Mouse (Mus musculus) adrenal gland (tissue): Measurements from ENCODE around the gene Car15.

Source experiments
- intact Hi-C: fragments of 180-260 bp; cut with DNase I; formaldehyde crosslinking; loops from one replicate; pipeline ENCODE4 v1.15.1; 2025

The Car15 gene

DNA sequence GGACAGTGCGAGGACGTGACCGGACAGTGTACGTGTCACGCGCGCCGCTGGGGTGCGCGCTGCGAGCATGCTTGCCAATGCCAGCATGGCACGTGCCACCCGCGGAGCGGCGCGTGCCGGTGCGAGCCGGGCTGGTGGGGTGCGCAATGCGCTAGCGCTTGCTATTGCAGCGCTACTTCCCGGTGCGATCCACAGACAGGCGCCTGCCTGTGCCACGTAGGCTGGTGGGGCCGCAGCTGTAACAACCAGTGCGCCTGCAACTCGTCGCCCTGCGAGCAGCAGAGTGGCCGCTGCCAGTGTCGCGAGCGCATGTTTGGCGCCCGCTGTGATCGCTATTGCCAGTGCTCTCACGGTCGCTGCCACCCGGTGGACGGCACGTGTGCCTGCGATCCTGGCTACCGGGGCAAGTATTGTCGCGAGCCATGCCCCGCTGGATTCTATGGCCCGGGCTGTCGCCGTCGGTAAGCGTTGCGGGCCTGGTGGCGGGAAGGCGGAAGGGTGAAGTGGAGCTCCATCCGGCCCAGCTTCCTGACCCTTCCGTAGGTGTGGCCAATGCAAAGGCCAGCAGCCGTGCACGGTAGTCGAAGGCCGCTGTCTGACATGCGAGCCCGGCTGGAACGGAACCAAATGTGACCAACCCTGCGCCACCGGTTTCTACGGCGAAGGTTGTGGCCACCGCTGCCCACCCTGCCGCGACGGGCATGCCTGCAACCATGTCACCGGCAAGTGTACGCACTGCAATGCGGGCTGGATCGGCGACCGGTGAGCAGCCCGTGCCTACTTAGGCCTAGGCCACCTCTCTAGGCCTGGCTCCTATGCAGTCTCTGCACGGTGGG is 35.1 kb downstream of the Car15 start:
- intact Hi-C loops: no loop called here

DNA sequence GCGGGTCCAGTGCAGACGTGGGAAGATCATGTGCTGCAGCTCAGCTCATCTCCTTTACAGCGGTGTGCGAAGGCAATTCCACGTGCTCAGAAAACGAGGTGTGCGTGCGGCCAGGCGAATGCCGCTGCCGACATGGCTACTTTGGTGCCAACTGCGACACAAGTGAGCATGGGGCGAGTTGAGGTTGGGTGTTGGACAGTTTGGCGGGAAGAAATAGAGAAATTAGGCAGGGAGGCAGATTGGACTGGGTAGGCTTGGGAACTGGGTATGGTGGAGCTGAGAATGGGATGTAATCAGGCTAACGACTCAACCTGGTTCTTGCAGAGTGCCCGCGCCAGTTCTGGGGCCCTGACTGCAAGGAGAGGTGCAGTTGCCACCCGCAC is 35.7 kb downstream of the Car15 start:
- intact Hi-C loops: no loop called here

DNA sequence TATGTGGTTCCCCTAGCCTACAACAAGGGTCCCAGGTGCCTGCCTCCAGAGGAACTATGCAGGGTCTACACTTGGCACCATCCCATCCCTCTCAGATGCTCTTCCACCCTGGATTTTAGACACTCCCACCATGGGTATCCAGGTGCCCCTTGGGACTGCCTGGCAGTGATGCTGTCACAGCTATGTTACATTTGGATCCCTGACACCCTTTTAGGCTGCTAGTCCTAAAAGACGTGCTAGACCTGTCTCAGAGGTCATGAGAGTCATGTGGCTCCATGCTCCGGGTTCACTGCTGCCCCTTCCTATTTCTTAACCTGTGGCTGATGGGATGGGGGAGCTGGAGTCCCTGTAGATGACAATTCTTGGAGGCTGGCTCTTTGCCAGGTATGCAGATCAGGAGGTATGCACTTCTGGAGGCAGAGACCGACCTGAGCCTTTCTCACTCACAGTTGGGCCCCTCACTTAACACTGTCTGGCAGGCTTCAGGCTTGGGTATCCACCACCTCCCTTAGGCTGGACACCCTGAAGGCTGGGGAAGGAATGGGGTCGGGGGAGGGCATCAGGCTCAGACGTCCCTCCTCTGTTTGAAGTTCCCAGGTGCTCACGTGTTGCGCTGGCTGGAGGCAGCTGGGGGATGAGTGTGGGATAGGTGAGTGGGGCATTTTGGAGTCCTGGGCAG is 36.2 kb downstream of the Car15 start:
- intact Hi-C loops: no loop called here

DNA sequence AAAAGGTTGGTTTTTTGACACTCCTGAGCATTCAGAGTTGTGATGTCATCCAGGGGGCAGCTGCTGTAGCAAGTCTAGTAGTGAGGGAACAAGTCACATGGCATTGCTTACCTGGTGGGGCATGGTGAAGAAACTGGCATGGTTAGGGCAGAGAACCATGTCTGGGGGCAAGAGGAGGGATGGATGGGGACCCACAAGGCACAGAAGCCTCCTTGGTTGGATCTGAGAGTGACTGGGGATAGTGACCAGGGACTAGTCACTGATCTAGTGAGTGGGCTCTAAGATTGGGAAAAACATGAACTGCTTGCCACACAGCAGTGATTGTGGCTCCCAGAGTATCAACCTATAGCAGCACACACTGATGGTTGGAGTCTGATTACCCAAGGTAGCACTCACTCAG is 38.6 kb downstream of the Car15 start:
- intact Hi-C loops: no loop called here

DNA sequence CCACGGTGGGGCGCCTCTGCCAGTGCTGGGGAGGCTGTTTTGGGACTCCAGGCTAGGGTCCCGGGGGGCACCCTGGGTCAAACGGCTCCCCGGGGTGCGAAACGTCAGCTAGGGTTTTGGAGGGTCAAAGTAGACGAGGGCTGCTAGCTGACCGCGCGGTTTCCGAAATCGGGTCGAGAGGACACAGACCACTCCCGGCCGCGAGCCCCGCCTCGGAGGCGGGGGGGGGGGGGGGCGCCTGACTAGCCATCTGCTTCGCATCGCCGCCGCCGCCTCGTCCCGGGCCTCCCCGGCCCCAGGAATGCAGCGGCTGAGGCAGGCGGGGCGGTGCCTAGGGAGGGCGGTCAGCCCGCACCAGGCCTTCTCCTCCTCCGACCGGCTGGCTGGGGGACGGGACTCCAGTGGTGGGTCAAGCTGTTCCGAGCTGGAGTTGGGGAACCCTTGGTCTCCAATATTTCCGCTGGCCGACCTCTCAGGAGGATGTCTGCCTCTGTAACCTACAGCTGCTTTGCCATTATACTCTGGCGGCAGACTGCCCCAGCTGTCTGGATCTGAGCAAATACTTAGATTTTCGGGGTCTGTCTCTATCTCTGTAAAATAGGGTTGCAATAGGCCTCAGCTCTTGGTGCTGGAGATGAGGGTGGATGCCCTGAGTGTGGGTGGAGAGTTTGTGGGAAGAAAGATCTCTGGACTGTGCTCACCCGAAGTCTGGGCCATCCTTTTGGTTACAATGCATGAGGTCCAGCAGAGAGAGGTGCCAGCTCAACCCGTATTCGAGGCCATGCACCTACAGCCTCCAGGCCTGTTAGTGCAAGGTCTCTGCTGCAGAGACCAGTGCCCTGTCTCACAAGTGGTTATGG is 39.6 kb downstream of the Car15 start:
- intact Hi-C loops: no loop called here

DNA sequence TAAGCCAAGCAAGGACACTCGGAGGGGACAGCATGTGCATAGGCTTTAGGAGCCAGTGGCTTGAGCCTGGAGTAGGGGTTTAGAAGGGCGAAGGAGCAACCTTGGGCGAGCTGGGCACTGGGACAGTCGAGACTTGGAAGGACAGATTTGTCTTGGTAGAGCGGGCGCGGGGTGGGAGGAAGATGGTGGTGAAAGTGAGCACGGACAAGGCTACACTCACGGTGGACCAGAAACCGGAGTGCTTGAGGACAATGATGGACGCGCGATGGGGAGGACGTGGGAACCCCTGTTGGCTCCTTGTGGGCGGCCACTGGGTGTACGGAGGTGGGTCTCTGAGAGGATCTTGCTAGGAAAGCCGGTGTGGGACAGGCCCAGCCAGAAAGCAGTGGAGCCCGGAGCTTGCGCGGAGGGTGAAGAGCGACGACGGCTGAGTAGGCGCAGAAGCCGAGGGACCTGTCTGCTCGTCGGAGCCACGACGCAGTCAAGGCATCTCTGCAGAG is 40.3 kb downstream of the Car15 start:
- intact Hi-C loops: no loop called here

DNA sequence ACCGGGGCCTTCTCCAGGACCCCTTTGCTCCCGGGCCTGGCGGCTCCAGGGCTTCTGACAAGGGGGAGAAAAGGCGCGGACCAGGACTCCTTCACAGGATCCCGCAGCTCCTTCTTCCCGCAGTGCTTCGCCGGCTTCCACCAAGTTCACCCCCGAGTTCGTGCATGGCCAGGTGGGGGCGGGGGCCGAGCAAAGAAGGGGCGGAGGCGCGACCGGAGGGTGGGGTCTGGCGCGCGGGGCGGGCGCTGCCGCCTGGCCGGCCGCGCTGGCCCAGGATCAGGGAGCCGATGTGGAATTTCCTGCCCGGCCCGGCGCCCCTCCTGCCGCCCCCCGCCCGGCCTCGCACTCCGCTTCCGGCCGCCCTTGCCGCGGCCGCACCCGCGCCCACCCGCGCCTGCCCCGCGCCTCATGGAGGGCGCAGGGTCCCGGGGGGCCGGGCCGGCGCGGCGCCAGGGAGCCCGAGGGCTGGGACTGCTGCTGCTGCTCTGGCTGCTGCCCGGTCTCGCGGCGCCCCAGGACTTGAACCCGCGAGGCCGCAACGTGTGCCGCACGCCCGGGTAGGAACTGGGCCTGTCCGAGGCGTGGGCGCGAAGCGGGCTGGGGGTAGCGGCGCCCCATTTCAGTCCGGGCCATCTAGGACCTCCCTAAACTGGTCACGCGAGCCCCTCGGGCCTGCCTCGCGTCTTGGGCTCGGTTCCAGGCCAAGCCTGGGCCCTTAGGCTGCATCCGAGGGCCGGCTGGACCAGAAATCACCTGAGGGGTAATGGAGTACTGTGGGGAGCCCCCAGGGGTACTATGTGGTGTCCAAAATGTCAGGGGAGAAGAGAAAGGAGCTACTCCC is 41.0 kb downstream of the Car15 start, which contains the start of gene Scarf2:
Scarf2 (plus strand) TSS at position 312 of the 841 bp plus-strand sequence.
- intact Hi-C loops: no loop called here

DNA sequence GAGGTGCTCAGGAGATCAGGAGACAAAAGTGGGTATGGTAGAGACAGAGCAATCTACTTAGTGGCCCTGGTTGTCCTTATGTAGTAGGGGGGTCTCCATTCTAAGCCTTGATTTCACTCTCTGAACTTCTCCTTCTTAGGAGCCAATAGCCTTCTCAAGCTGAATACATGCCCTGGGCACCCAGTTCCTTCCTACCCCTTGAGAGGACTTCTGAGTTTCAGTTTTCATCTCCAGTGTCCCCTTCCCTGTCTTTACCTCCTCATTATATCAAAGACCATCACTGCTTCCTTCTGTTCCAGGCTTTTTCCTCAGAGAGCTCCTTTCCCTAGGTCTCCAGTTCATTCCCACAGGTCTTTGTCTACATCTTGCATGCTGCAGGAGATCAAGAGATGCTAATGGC is 41.6 kb downstream of the Car15 start:
- intact Hi-C loops: no loop called here

DNA sequence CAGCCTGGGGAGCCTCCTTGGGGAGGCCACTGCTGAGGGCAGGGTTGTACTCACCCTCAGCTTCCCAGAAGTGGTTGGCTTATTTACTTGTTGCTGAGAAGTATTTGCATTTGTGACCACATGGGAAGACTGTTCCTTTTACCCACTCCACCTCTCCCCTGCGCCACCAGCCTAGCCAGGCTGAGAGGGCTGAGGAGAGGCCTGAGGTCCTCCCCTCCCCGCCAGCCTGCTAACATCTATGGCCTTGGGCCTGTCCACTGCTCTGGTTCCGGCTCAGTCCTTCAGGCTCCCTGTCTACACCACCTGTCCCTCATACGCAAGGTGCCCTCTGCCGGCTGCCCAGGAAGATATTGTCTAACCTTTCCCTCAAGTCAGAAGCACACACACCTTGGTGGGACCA is 42.5 kb downstream of the Car15 start:
- intact Hi-C loops: no loop called here

DNA sequence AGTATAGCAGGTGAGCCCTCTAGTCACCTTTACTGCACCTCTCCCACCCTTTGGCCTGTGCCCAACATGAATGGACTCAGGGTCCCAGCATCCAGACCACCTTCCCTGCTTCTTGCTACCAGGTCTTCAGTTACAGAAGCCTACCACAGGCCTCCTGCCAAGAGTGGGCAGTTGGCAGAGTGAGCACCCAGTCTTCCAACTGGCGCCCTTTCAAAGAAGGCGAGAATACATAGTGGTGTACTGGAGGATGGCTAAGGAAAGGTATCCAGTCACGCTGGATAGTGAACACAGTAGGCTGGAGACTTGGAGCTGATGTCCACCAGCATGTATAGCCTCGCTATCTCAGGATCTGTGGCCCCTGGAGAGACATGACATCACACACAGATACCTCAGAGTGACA is 44.1 kb downstream of the Car15 start:
- intact Hi-C loops: no loop called here

DNA sequence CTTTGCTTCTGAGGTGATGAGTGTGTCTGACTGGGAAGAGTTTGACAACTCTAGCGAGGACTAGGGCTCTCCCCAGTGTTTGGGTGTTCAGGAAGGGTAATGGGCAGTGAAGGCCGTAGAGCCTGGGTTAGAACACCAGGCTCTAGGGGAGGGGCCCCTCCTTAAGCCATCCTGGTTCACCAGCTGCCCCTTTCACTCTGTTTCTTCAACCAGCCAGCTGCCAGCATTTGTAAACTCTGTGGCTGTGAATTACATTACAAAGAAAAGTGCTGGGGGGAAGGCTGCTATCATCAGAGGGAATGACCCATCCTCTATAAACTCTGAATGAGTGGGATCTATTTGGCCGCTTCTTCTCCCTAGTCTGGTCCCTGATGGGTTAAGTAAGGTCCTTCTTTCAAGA is 45.4 kb downstream of the Car15 start:
- intact Hi-C loops: no loop called here

DNA sequence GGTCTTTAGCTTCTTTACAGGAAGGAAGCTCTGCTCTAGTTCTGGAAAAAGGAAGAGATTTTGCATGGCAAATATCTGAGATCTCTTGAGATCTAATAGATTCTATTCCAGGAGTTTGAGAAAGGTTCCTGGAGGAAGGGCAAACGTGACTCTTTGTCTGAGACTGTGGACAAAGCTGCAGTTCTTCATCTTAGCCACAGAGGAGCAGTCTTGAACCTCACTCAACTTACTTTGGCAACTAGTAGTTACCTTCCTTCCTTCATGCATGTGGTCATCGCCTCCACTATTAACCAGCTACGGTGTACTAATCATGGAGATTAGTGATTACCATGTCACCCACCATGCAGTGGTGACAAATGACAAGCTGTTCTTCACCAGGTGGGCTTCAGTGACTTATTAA is 52.8 kb downstream of the Car15 start:
- intact Hi-C loops: no loop called here
